Mouse (Mus musculus): ENCODE results near the gene Tnfaip2. TPM values are rescaled to one million over a fixed set of nuclear protein-coding genes. Genes with fewer than 3 reads are reported as not detected.

Tnfaip2 gene
- polyA plus RNA-seq, 1 experiment: 11.3 TPM

DNA sequence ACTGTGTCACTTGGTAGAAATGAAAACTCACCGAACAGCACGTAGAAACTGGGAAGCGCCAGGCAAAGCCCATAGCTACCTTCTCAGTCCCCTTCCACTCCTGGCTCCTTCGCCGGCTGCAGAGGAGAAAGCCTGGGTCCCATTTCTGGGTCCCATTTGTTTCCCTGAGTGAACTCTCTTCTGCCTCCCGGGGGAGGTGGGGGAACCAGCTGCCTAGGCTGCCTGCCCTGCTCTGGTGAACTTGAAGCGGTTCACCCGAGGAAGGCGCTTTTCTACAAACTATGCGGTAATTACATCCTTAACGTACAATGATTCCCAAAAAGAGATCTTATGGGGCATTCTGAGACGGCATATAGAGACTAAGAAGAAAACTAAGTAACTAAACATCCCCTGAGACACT lies 44.2 kb downstream of the Tnfaip2 start:
- no peak for TF ChIP-seq GATA1 (IDR thresholded peaks at IDR 0.05; ENCODE audit: borderline replicate concordance, low read length)
- TF ChIP-seq FLI1 (IDR thresholded peaks at IDR 0.05; ENCODE audit: low read length): no peak
- Histone ChIP-seq H3K36me3 (replicated peaks; ENCODE audit: low read length) (no peaks in the 10 kb centered on the region), H3K4me3 (replicated peaks) (peak overlapping the region; percentile 89), H3K4me1 (peaks cover 27% of the 10 kb centered on the region), H3K9me3 (0 out of 2 replicates have a peak, but pooled peaks cover under 1% of the 10 kb centered on the region), H3K27me3 (replicated peaks) (peaks cover 88% of the 10 kb centered on the region)

GRCm38 (mm10) chr12:111489261-111489865 lies 47.1 kb downstream of the Tnfaip2 start:
- H3K9me3 ChIP-seq: peaks cover 18% of the 10 kb centered on the region
- H3K4me1 ChIP-seq: peaks cover 27% of the 10 kb centered on the region
- peaks cover 84% of the 10 kb centered on the region for H3K27me3 ChIP-seq (replicated peaks)
- no peak overlapping the region for H3K4me3 ChIP-seq (replicated peaks)
- no peaks in the 10 kb centered on the region for H3K36me3 ChIP-seq (replicated peaks; ENCODE audit: low read length)
- TF ChIP-seq FLI1 (IDR thresholded peaks at IDR 0.05; ENCODE audit: low read length) (no peak), GATA1 (IDR thresholded peaks at IDR 0.05; ENCODE audit: borderline replicate concordance, low read length) (no peak)

DNA sequence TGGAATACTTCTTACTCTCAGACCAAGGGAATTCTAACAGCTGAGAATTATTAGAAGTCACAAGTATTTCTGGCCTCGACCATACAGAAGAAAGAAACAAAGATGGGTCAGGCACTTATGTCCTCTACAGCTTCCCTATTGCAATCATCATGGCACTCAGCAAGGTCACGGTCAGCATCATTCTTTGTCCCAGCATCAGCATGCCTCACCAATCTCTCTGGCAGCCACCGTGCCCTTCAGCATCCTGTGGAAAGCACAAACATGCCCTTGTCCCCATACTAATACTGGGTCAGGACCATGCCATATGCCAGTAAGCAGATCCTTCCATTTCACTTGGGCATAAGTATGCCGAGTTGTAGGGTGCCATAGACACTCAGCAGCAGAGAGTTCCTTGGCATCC lies 52.7 kb downstream of the Tnfaip2 start:
- Histone ChIP-seq H3K27me3 (replicated peaks) (peaks cover 48% of the 10 kb centered on the region), H3K4me1 (peaks cover 9% of the 10 kb centered on the region)

GRCm38 (mm10) chr12:111497076-111497475 lies 54.8 kb downstream of the Tnfaip2 start:
- peaks cover 43% of the 10 kb centered on the region for H3K27me3 ChIP-seq (replicated peaks)
- no peak for TF ChIP-seq FLI1 (IDR thresholded peaks at IDR 0.05; ENCODE audit: low read length)
- no peak for TF ChIP-seq GATA1 (IDR thresholded peaks at IDR 0.05; ENCODE audit: borderline replicate concordance, low read length)

More for the DNA sequence above, 52.7 kb downstream of the Tnfaip2 start:
- TF ChIP-seq FLI1 (IDR thresholded peaks at IDR 0.05; ENCODE audit: low read length) (no peak), GATA1 (IDR thresholded peaks at IDR 0.05; ENCODE audit: borderline replicate concordance, low read length) (no peak)
- no peaks in the 10 kb centered on the region for H3K36me3 ChIP-seq (replicated peaks; ENCODE audit: low read length)
- H3K9me3 ChIP-seq: peaks cover 21% of the 10 kb centered on the region
- peak overlapping the region; percentile 42 for H3K4me3 ChIP-seq (replicated peaks)

DNA sequence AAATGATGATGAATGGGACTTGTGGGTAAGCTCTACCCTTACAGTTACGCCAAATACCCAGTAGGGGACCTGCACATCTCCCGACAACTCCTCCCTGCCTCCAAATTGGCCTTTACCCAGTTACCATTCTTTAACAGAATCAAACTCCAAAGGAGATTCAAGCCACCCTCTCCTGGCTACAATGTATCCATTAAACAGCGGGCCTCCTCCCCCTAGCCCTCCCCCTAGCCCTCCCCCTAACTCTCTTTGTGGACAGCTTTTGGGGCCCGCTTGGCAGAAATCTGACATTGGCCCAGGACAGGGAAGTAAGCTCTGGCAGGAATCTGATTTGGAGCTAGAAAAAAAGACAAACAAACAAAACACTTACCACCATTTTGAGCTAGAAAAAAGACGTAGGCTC lies 57.3 kb downstream of the Tnfaip2 start:
- H3K4me1 ChIP-seq: peaks cover 34% of the 10 kb centered on the region
- TF ChIP-seq FLI1 (IDR thresholded peaks at IDR 0.05; ENCODE audit: low read length): no peak
- TF ChIP-seq GATA1 (IDR thresholded peaks at IDR 0.05; ENCODE audit: borderline replicate concordance, low read length): no peak
- H3K36me3 ChIP-seq (replicated peaks; ENCODE audit: low read length): peaks cover 4% of the 10 kb centered on the region
- H3K27me3 ChIP-seq (replicated peaks): peaks cover 39% of the 10 kb centered on the region
- H3K4me3 ChIP-seq (replicated peaks): no peak overlapping the region
- H3K9me3 ChIP-seq: peaks cover 22% of the 10 kb centered on the region

More at GRCm38 (mm10) chr12:111497076-111497475, 54.8 kb downstream of the Tnfaip2 start:
- peaks cover 14% of the 10 kb centered on the region for H3K4me1 ChIP-seq
- H3K4me3 ChIP-seq (replicated peaks): no peak overlapping the region
- no peaks in the 10 kb centered on the region for H3K36me3 ChIP-seq (replicated peaks; ENCODE audit: low read length)
- peaks cover 22% of the 10 kb centered on the region for H3K9me3 ChIP-seq

GRCm38 (mm10) chr12:111500725-111501124 lies 58.5 kb downstream of the Tnfaip2 start:
- peaks cover 4% of the 10 kb centered on the region for H3K36me3 ChIP-seq (replicated peaks; ENCODE audit: low read length)

GRCm38 (mm10) chr12:111503063-111503567 lies 60.8 kb downstream of the Tnfaip2 start:
- Histone ChIP-seq H3K36me3 (replicated peaks; ENCODE audit: low read length) (peaks cover 4% of the 10 kb centered on the region), H3K9me3 (peaks cover 18% of the 10 kb centered on the region), H3K27me3 (replicated peaks) (peaks cover 34% of the 10 kb centered on the region), H3K4me3 (replicated peaks) (peak overlapping the region; percentile 81), H3K4me1 (peaks cover 35% of the 10 kb centered on the region)
- TF ChIP-seq FLI1 (IDR thresholded peaks at IDR 0.05; ENCODE audit: low read length): no peak
- TF ChIP-seq GATA1 (IDR thresholded peaks at IDR 0.05; ENCODE audit: borderline replicate concordance, low read length): no peak

More at GRCm38 (mm10) chr12:111500725-111501124, 58.5 kb downstream of the Tnfaip2 start:
- Histone ChIP-seq H3K9me3 (peaks cover 22% of the 10 kb centered on the region), H3K4me1 (peaks cover 35% of the 10 kb centered on the region), H3K27me3 (replicated peaks) (peaks cover 33% of the 10 kb centered on the region), H3K4me3 (replicated peaks) (no peak overlapping the region)
- no peak for TF ChIP-seq FLI1 (IDR thresholded peaks at IDR 0.05; ENCODE audit: low read length)

DNA sequence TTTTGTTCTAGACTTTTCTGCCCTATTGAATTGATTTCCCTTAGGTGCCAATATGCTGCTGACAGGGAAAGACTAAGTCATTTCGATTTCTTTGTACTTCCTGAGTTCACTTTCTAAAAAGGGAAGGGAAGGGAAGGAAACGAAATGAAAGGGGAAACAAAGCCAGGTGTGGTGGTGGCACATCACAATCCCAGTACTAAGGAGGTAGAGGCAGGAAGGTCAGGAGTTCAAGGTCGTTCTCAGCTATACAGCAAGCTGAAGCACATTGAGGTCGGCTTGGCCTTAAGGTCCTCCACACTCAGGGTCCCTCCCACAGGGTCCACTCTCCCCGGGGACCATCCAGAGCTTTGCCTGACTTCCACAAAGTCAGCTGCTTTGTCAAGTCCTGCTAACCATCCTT lies 61.3 kb downstream of the Tnfaip2 start:
- Histone ChIP-seq H3K27me3 (replicated peaks) (peaks cover 33% of the 10 kb centered on the region), H3K4me1 (peaks cover 35% of the 10 kb centered on the region)

More for the DNA sequence above, 61.3 kb downstream of the Tnfaip2 start:
- TF ChIP-seq GATA1 (IDR thresholded peaks at IDR 0.05; ENCODE audit: borderline replicate concordance, low read length) (no peak), FLI1 (IDR thresholded peaks at IDR 0.05; ENCODE audit: low read length) (no peak)
- H3K36me3 ChIP-seq (replicated peaks; ENCODE audit: low read length): peaks cover 4% of the 10 kb centered on the region
- H3K9me3 ChIP-seq: peaks cover 18% of the 10 kb centered on the region
- peak overlapping the region; percentile 69 for H3K4me3 ChIP-seq (replicated peaks)

Other genes starting within 250 kb of the Tnfaip2 start
- 2.9 TPM in 2 replicates for gene Amn, start 171.4 kb upstream of the Tnfaip2 start, polyA plus RNA-seq (2012; ENCODE audit: insufficient read depth, low replicate concordance)
- gene Cdc42bpb, start 64.8 kb upstream of the Tnfaip2 start, polyA plus RNA-seq (2012; ENCODE audit: insufficient read depth, low replicate concordance): 113 and 131 TPM in 2 replicates
- not detected in 2 replicates for gene Lbhd2, start 35.7 kb upstream of the Tnfaip2 start, polyA plus RNA-seq (2012; ENCODE audit: insufficient read depth, low replicate concordance)
- 38.6 and 61.4 TPM in 2 replicates for gene Exoc3l4, start 25.5 kb upstream of the Tnfaip2 start, polyA plus RNA-seq (2012; ENCODE audit: insufficient read depth, low replicate concordance)
- gene Gm266, start 43.4 kb downstream of the Tnfaip2 start, polyA plus RNA-seq (2012; ENCODE audit: insufficient read depth, low replicate concordance): 0.22 TPM in 1 of 2 replicates, not detected in the other
- 17.8 and 28.5 TPM in 2 replicates for gene Eif5, start 95.5 kb downstream of the Tnfaip2 start, polyA plus RNA-seq (2012; ENCODE audit: insufficient read depth, low replicate concordance)
- 4.4 and 8.2 TPM in 2 replicates for gene Mark3, start 132.1 kb downstream of the Tnfaip2 start, polyA plus RNA-seq (2012; ENCODE audit: insufficient read depth, low replicate concordance)
- 64.6 and 102 TPM in 2 replicates for gene Ckb, start 229.9 kb downstream of the Tnfaip2 start, polyA plus RNA-seq (2012; ENCODE audit: insufficient read depth, low replicate concordance)
- gene Trmt61a, start 235.6 kb downstream of the Tnfaip2 start, polyA plus RNA-seq (2012; ENCODE audit: insufficient read depth, low replicate concordance): 9.9 and 10.0 TPM in 2 replicates